Mouse (Mus musculus) G1E (cell line): ENCODE measurements around the gene B3galt5.

Experiments used
- CTCF ChIP-seq: IDR thresholded peaks from 2 replicates; pipeline ENCODE4 v1.5.1; 2012; ENCODE audit warnings: low read depth, low read length, inconsistent platforms, mixed read lengths
- GATA1 ChIP-seq: IDR thresholded peaks from 2 replicates; pipeline ENCODE4 v1.6.1; 2012; ENCODE audit warnings: borderline replicate concordance, low read length, inconsistent platforms, mixed read lengths

DNA sequence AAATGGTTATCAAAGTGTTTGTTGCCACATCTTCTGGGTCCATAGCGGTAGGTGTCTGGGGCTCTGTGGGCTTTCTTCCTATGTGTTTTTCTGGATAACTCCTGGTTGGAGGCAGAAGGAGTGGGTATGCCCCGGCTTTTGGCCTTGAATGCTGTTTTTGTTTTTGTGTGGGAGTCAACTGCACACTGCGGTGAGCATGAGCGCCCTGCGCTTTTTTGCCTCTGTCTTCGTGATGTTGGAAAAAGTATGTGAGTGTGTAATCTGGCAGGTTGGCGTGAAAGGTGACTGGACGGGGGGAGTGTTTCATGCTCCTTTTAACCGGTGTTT, 34.9 kb upstream of the B3galt5 start:
- TF ChIP-seq CTCF (no peak), GATA1 (no peak)
